In genomic region chr4:138941966-138942365, GRCm38 (mm10) we compare ENCODE assay signal across 19 mouse cellular contexts. TPM values are rescaled to one million over a fixed set of nuclear protein-coding genes. Genes with fewer than 3 reads are reported as not detected.
DNase-seq lines count a peak whose midpoint lies in the region; ATAC-seq and TF ChIP-seq lines count a peak whose summit lies in the region.
"Had no signal": no experiment of that assay in that cellular context is flagged by ENCODE, and none has a peak within 500 bp of the region (broad histone marks: within the 10 kb centered on the region; RNA-seq: fewer than 3 reads in every experiment).

No protein-coding gene starts in this region.

- no peaks in the 10 kb centered on the region; the same call in 1 of the 2 replicates for H3K27me3 ChIP-seq in heart, embryonic 16.5 days (ENCODE audit: control insufficient read depth, insufficient read depth, low read length)
- H3K27me3 ChIP-seq in intestine, embryonic 16.5 days (replicated peaks; ENCODE audit: control insufficient read depth, insufficient read depth, low read length) = no peaks in the 10 kb centered on the region
- H3K27me3 ChIP-seq in lung, postnatal 0 days (replicated peaks; ENCODE audit: insufficient read depth, low read length) = no peaks in the 10 kb centered on the region
- H3K27me3 ChIP-seq: midbrain, embryonic 13.5 days; neural tube, embryonic 13.5 days; Patski had no signal

- intact Hi-C loops in heart, postnatal 10 days (cut with DNase I) = no loop called here

- WGBS in heart, embryonic 16.5 days = 53% methylated on average over 6 of the region's 6 CpGs
- WGBS in intestine, embryonic 16.5 days = 29% methylated on average over 6 of the region's 6 CpGs
- WGBS in lung, postnatal 0 days = 19% methylated on average over 6 of the region's 6 CpGs

- H3K9me3 ChIP-seq in heart, embryonic 16.5 days (replicated peaks; ENCODE audit: control insufficient read depth, low read length) = no peaks in the 10 kb centered on the region
- no peaks in the 10 kb centered on the region for H3K9me3 ChIP-seq in intestine, embryonic 16.5 days (ENCODE audit: control insufficient read depth, low read length)
- no peaks in the 10 kb centered on the region for H3K9me3 ChIP-seq in lung, postnatal 0 days (ENCODE audit: low read length)
- H3K9me3 ChIP-seq: midbrain, embryonic 13.5 days; neural tube, embryonic 13.5 days had no signal

- H3K4me3 ChIP-seq in heart, embryonic 16.5 days (ENCODE audit: low read length) = no peak overlapping the region
- no peak overlapping the region for H3K4me3 ChIP-seq in intestine, embryonic 16.5 days (ENCODE audit: low read length)
- no peak overlapping the region for H3K4me3 ChIP-seq in lung, postnatal 0 days (ENCODE audit: low read depth, low read length)
- H3K4me3 ChIP-seq: layer of hippocampus, adult 2 months; midbrain, embryonic 13.5 days; neural tube, embryonic 13.5 days had no signal

- H3K27ac ChIP-seq in heart, embryonic 16.5 days (ENCODE audit: low read length) = no peak overlapping the region
- peak overlapping the region; percentile 67 for H3K27ac ChIP-seq in intestine, embryonic 16.5 days (ENCODE audit: low read length)
- peak overlapping the region; percentile 74 for H3K27ac ChIP-seq in lung, postnatal 0 days (ENCODE audit: low read length)
- H3K27ac ChIP-seq: layer of hippocampus, adult 2 months; liver, embryonic 14.5 days; midbrain, embryonic 13.5 days; neural tube, embryonic 13.5 days had no signal

- no peaks in the 10 kb centered on the region for H3K4me1 ChIP-seq in heart, embryonic 16.5 days (ENCODE audit: control insufficient read depth, insufficient read depth, low read length)
- peaks cover 22% of the 10 kb centered on the region for H3K4me1 ChIP-seq in intestine, embryonic 16.5 days (ENCODE audit: control insufficient read depth, insufficient read depth, low read length)
- no peaks in the 10 kb centered on the region; the same call in 1 of the 2 replicates for H3K4me1 ChIP-seq in lung, postnatal 0 days (ENCODE audit: insufficient read depth, low read depth, low read length)
- H3K4me1 ChIP-seq: midbrain, embryonic 13.5 days had no signal

- peak; percentile 45; the same call in 1 of the 2 replicates for TF ChIP-seq EP300 in lung, postnatal 0 days (IDR thresholded peaks at IDR 0.05)

- no peaks in the 10 kb centered on the region for H3K36me3 ChIP-seq in heart, embryonic 16.5 days (ENCODE audit: control insufficient read depth, insufficient read depth)
- H3K36me3 ChIP-seq in intestine, embryonic 16.5 days (ENCODE audit: control insufficient read depth, insufficient read depth, low read length) = no peaks in the 10 kb centered on the region
- H3K36me3 ChIP-seq in lung, postnatal 0 days (ENCODE audit: insufficient read depth, low read length) = no peaks in the 10 kb centered on the region
- H3K36me3 ChIP-seq: midbrain, embryonic 13.5 days; neural tube, embryonic 13.5 days had no signal

- no peak overlapping the region for H3K4me2 ChIP-seq in heart, embryonic 16.5 days (ENCODE audit: low read depth, low read length)
- no peak overlapping the region for H3K4me2 ChIP-seq in intestine, embryonic 16.5 days (ENCODE audit: low read depth, low read length)
- no peak overlapping the region for H3K4me2 ChIP-seq in lung, postnatal 0 days (replicated peaks; ENCODE audit: low read depth, low read length)
- H3K4me2 ChIP-seq: midbrain, embryonic 13.5 days; neural tube, embryonic 13.5 days had no signal

- no peak for DNase-seq in heart, postnatal 10 days
- DNase-seq in brain, adult 2 months (ENCODE audit: low read depth, low spot score) = peak; percentile 28
- peak; percentile 64 for DNase-seq in lung, postnatal 0 days (ENCODE audit: low spot score)
- no peak for DNase-seq in cerebellum, adult 8-10 months
- no peak for DNase-seq in adrenal gland, postnatal 25 days
- DNase-seq: adrenal gland, postnatal 14 days; cerebellum, adult 18-20 months; forebrain, postnatal 0 days; right cerebral cortex, adult 18-20 months had no signal

- ATAC-seq in heart, embryonic 16.5 days (replicated peaks; ENCODE audit: extremely low read depth, insufficient read depth, low FRiP score) = peak; percentile 26; the same call in 1 of the 2 replicates
- ATAC-seq in intestine, embryonic 16.5 days = peak; percentile 21
- peak; percentile 10; the same call in 1 of the 2 replicates for ATAC-seq in lung, postnatal 0 days
- ATAC-seq in monocyte, adult 5-6 weeks (replicated peaks; ENCODE audit: insufficient number of reproducible peaks, low FRiP score, low TSS enrichment, poor library complexity, severe bottlenecking) = no peak
- ATAC-seq: forebrain, postnatal 0 days; midbrain, embryonic 13.5 days; Patski had no signal

- no peak for TF ChIP-seq CTCF in lung, postnatal 0 days (IDR thresholded peaks at IDR 0.05)

- no peak overlapping the region for H3K9ac ChIP-seq in heart, embryonic 16.5 days (ENCODE audit: low read length)
- H3K9ac ChIP-seq in intestine, embryonic 16.5 days (ENCODE audit: low read depth, low read length) = peak overlapping the region; percentile 24; the same call in 1 of the 2 replicates
- H3K9ac ChIP-seq in lung, postnatal 0 days (replicated peaks; ENCODE audit: low read depth) = no peak overlapping the region
- H3K9ac ChIP-seq: forebrain, postnatal 0 days; liver, embryonic 14.5 days; midbrain, embryonic 13.5 days; neural tube, embryonic 13.5 days had no signal

RNA-seq across cellular contexts. Expression of gene Rnf186, which starts 24.9 kb away (rescaled TPM):
- polyA plus RNA-seq in heart, embryonic 16.5 days (2015; fragmentation: Nextera tagmentation; extraction: Ambion mirVana) = 0.29 and 0.66 TPM in 2 replicates
- not detected for total RNA-seq in heart, postnatal 10 days (2021)
- polyA plus RNA-seq in intestine, embryonic 16.5 days (2015; fragmentation: Nextera tagmentation; extraction: Ambion mirVana) = 106 and 121 TPM in 2 replicates
- polyA plus RNA-seq in lung, postnatal 0 days (2015; fragmentation: Nextera tagmentation; extraction: Ambion mirVana) = 17.9 and 21.6 TPM in 2 replicates
- not detected in 3 replicates for total RNA-seq in monocyte, adult 5-6 weeks (2017)
- not detected in 2 replicates for total RNA-seq in adrenal gland, postnatal 25 days (2021)
- total RNA-seq: adrenal gland, postnatal 14 days; forebrain, postnatal 0 days; heart, adult 18-20 months; hematopoietic stem cell, adult 5-6 weeks; layer of hippocampus, adult 2 months had no signal
- polyA plus RNA-seq: forebrain, postnatal 0 days; neural tube, embryonic 13.5 days; Patski had no signal

RNA-seq across cellular contexts. Expression of gene Otud3, which starts 28.2 kb away (rescaled TPM):
- polyA plus RNA-seq in heart, embryonic 16.5 days (2015; fragmentation: Nextera tagmentation; extraction: Ambion mirVana) = 3.0 and 3.3 TPM in 2 replicates
- total RNA-seq in heart, postnatal 10 days (2021) = 1 to 10 TPM; 8.7 to 9.2 TPM
- 4.4 and 4.6 TPM in 2 replicates for polyA plus RNA-seq in intestine, embryonic 16.5 days (2015; fragmentation: Nextera tagmentation; extraction: Ambion mirVana)
- 3.7 and 4.0 TPM in 2 replicates for polyA plus RNA-seq in lung, postnatal 0 days (2015; fragmentation: Nextera tagmentation; extraction: Ambion mirVana)
- 9.8 to 13.1 TPM (median 11.9 TPM) in 3 replicates for total RNA-seq in monocyte, adult 5-6 weeks (2017)
- 11.7 and 13.5 TPM in 2 replicates for total RNA-seq in adrenal gland, postnatal 25 days (2021)

RNA-seq across cellular contexts. Expression of gene Tmco4, which starts 30.7 kb away (rescaled TPM):
- 7.0 and 8.3 TPM in 2 replicates for polyA plus RNA-seq in heart, embryonic 16.5 days (2015; fragmentation: Nextera tagmentation; extraction: Ambion mirVana)
- 10 to 100 TPM; 12.7 to 13.9 TPM for total RNA-seq in heart, postnatal 10 days (2021)
- 16.3 and 17.1 TPM in 2 replicates for polyA plus RNA-seq in intestine, embryonic 16.5 days (2015; fragmentation: Nextera tagmentation; extraction: Ambion mirVana)
- 8.3 and 8.5 TPM in 2 replicates for polyA plus RNA-seq in lung, postnatal 0 days (2015; fragmentation: Nextera tagmentation; extraction: Ambion mirVana)
- total RNA-seq in monocyte, adult 5-6 weeks (2017) = 16.7 to 26.4 TPM (median 19.0 TPM) in 3 replicates
- 16.0 and 16.7 TPM in 2 replicates for total RNA-seq in adrenal gland, postnatal 25 days (2021)

Comparison
In these comparisons a context has a peak if more than half of its experiments do, and no peak if none do; other contexts are left out.
1. DNase-seq: peak in brain, adult 2 months (single experiment) and lung, postnatal 0 days (single experiment); none in heart, postnatal 10 days (0 of 2), cerebellum, adult 8-10 months (single experiment) and adrenal gland, postnatal 25 days (single experiment).